Mouse (Mus musculus) neural tube, embryonic 14.5 days (tissue): ENCODE measurements around the gene Clstn1. TPM values are rescaled to one million over a fixed set of nuclear protein-coding genes. Genes with fewer than 3 reads are reported as not detected.

Experiments
- ATAC-seq: fragments of 200-750 bp; cut with Nextera tagmentation; 2 replicates; pipeline ENCODE4 v1.8.0; 2017; ENCODE audit warnings: low read depth, mild to moderate bottlenecking, moderate TSS enrichment, moderate library complexity
- H3K27ac ChIP-seq: fragments of 300-500 bp; sonication (generic); 2 replicates; pipeline ENCODE4 v1.5.1; 2014; ENCODE audit warnings: low read depth, mild to moderate bottlenecking, control low read depth, low read length, moderate library complexity, mixed read lengths
- H3K27me3 ChIP-seq: fragments of 300-500 bp; sonication (generic); 2 replicates; pipeline ENCODE4 v1.6.1; 2014; ENCODE audit warnings: low read length; ENCODE audit not compliant: control insufficient read depth, insufficient read depth
- H3K36me3 ChIP-seq: fragments of 300-500 bp; sonication (generic); 2 replicates; pipeline ENCODE4 v1.6.1; 2014; ENCODE audit warnings: low read length, mixed read lengths; ENCODE audit not compliant: control insufficient read depth, insufficient read depth
- H3K4me1 ChIP-seq: fragments of 300-500 bp; sonication (generic); 2 replicates; pipeline ENCODE4 v1.6.1; 2014; ENCODE audit warnings: low read length; ENCODE audit not compliant: control insufficient read depth, insufficient read depth
- H3K4me2 ChIP-seq: fragments of 300-500 bp; sonication (generic); 2 replicates; pipeline ENCODE4 v1.6.1; 2014; ENCODE audit warnings: mild to moderate bottlenecking, low read depth, low read length, control low read depth
- H3K4me3 ChIP-seq: fragments of 300-500 bp; sonication (generic); 2 replicates; pipeline ENCODE4 v1.5.1; 2014; ENCODE audit warnings: low read depth, low read length, control low read depth, mixed read lengths
- H3K9ac ChIP-seq: fragments of 300-500 bp; sonication (generic); replicated peaks from 2 replicates; pipeline ENCODE4 v1.6.1; 2014; ENCODE audit warnings: low read depth, mild to moderate bottlenecking, control low read depth, low read length, mixed read lengths
- H3K9me3 ChIP-seq: fragments of 300-500 bp; sonication (generic); 2 replicates; pipeline ENCODE4 v1.6.1; 2016; ENCODE audit warnings: low read length; ENCODE audit not compliant: control insufficient read depth
- WGBS: fragments of 180-500 bp; shearing (Covaris S2); extraction: QIAGEN DNeasy Blood & Tissue Kit; methylation state at CpG from one replicate; pipeline ENCODE4 v1.1.7; 2014; 5-methylcytosine and 5-hydroxymethylcytosine counted together
- polyA plus RNA-seq: library from polyadenylated mRNA; unstranded; fragments of >200 nt; fragmentation: Nextera tagmentation; extraction: Ambion mirVana; gene quantifications from 2 replicates; pipeline ENCODE4 v1.2.1, GENCODE M21; 2014

The Clstn1 gene
- polyA plus RNA-seq, 1 experiment from 2014 or later: 107 TPM

- Histone ChIP-seq H3K9me3 (no peaks in the 10 kb centered on the region), H3K27me3 (no peaks in the 10 kb centered on the region), H3K4me3 (no peak overlapping the region), H3K4me1 (peaks cover 4% of the 10 kb centered on the region; the same call in 1 of the 2 replicates), H3K4me2 (no peak overlapping the region), H3K9ac (no peak overlapping the region), H3K27ac (no peak overlapping the region), H3K36me3 (no peaks in the 10 kb centered on the region)
- ATAC-seq: no peak
- 62% methylated on average over 1 of the region's 1 CpGs for WGBS
These were observed 91.7 kb downstream of the Clstn1 start for GRCm38 (mm10) chr4:149678006-149678405.

- Histone ChIP-seq H3K27ac (no peak overlapping the region), H3K4me3 (no peak overlapping the region), H3K9me3 (no peaks in the 10 kb centered on the region), H3K36me3 (no peaks in the 10 kb centered on the region), H3K4me2 (no peak overlapping the region), H3K9ac (no peak overlapping the region), H3K4me1 (peaks cover 4% of the 10 kb centered on the region; the same call in 1 of the 2 replicates), H3K27me3 (no peaks in the 10 kb centered on the region)
- no peak for ATAC-seq
- WGBS: 69% methylated on average over 11 of the region's 11 CpGs
These were observed 92.9 kb downstream of the Clstn1 start for GRCm38 (mm10) chr4:149679056-149679770.

GRCm38 (mm10) chr4:149683875-149684274 lies 97.6 kb downstream of the Clstn1 start:
- Histone ChIP-seq H3K27ac (no peak overlapping the region), H3K36me3 (no peaks in the 10 kb centered on the region), H3K27me3 (no peaks in the 10 kb centered on the region), H3K9me3 (no peaks in the 10 kb centered on the region), H3K4me3 (no peak overlapping the region), H3K9ac (no peak overlapping the region), H3K4me1 (no peaks in the 10 kb centered on the region), H3K4me2 (no peak overlapping the region)
- WGBS: 23% methylated on average over 7 of the region's 7 CpGs
- no peak for ATAC-seq

GRCm38 (mm10) chr4:149684841-149685623 lies 98.8 kb downstream of the Clstn1 start:
- ATAC-seq: no peak
- H3K4me1 ChIP-seq: no peaks in the 10 kb centered on the region
- H3K9me3 ChIP-seq: no peaks in the 10 kb centered on the region
- WGBS: 81% methylated on average over 11 of the region's 11 CpGs
- H3K4me3 ChIP-seq: no peak overlapping the region
- no peaks in the 10 kb centered on the region for H3K27me3 ChIP-seq
- H3K27ac ChIP-seq: no peak overlapping the region
- no peak overlapping the region for H3K9ac ChIP-seq
- no peak overlapping the region for H3K4me2 ChIP-seq
- H3K36me3 ChIP-seq: no peaks in the 10 kb centered on the region

GRCm38 (mm10) chr4:149688861-149689260 lies 102.6 kb downstream of the Clstn1 start:
- H3K9ac ChIP-seq: no peak overlapping the region
- 67% methylated on average over 14 of the region's 14 CpGs for WGBS
- no peaks in the 10 kb centered on the region for H3K4me1 ChIP-seq
- no peaks in the 10 kb centered on the region for H3K36me3 ChIP-seq
- no peaks in the 10 kb centered on the region for H3K9me3 ChIP-seq
- H3K4me2 ChIP-seq: no peak overlapping the region
- H3K27me3 ChIP-seq: no peaks in the 10 kb centered on the region
- no peak overlapping the region for H3K27ac ChIP-seq
- no peak for ATAC-seq
- no peak overlapping the region for H3K4me3 ChIP-seq

GRCm38 (mm10) chr4:149689822-149690700 lies 103.8 kb downstream of the Clstn1 start:
- H3K4me3 ChIP-seq: no peak overlapping the region
- H3K36me3 ChIP-seq: no peaks in the 10 kb centered on the region
- H3K4me1 ChIP-seq: no peaks in the 10 kb centered on the region
- no peak overlapping the region for H3K4me2 ChIP-seq
- WGBS: 86% methylated on average over 12 of the region's 12 CpGs
- H3K9ac ChIP-seq: no peak overlapping the region
- no peaks in the 10 kb centered on the region for H3K27me3 ChIP-seq
- no peak for ATAC-seq
- no peak overlapping the region for H3K27ac ChIP-seq
- no peaks in the 10 kb centered on the region for H3K9me3 ChIP-seq

- H3K4me3 ChIP-seq: no peak overlapping the region
- H3K4me2 ChIP-seq: no peak overlapping the region
- H3K27ac ChIP-seq: no peak overlapping the region
- H3K9me3 ChIP-seq: no peaks in the 10 kb centered on the region
- no peak for ATAC-seq
- H3K36me3 ChIP-seq: no peaks in the 10 kb centered on the region
- H3K9ac ChIP-seq: no peak overlapping the region
- H3K27me3 ChIP-seq: no peaks in the 10 kb centered on the region
- no peaks in the 10 kb centered on the region for H3K4me1 ChIP-seq
- WGBS: 95% methylated on average over 8 of the region's 8 CpGs
These were observed 104.6 kb downstream of the Clstn1 start for GRCm38 (mm10) chr4:149690828-149691280.

GRCm38 (mm10) chr4:149691368-149691767 lies 105.1 kb downstream of the Clstn1 start:
- no peaks in the 10 kb centered on the region for H3K4me1 ChIP-seq
- no peak for ATAC-seq
- no peak overlapping the region for H3K4me3 ChIP-seq
- H3K36me3 ChIP-seq: no peaks in the 10 kb centered on the region
- H3K9ac ChIP-seq: no peak overlapping the region
- no peaks in the 10 kb centered on the region for H3K27me3 ChIP-seq
- no peak overlapping the region for H3K27ac ChIP-seq
- H3K4me2 ChIP-seq: no peak overlapping the region
- WGBS: 82% methylated on average over 8 of the region's 8 CpGs
- no peaks in the 10 kb centered on the region for H3K9me3 ChIP-seq
